Mouse (Mus musculus) CD8-positive naive resting alpha-beta T cell, adult 57 days (primary cell): ENCODE measurements around the gene Dvl1. TPM values are rescaled to one million over a fixed set of nuclear protein-coding genes. Genes with fewer than 3 reads are reported as not detected.

Experiments
- total RNA-seq: library from RNA; stranded (reverse); gene quantifications from one replicate; pipeline ENCODE4 v1.2.4, GENCODE M21; 2023

Gene Dvl1
- total RNA-seq = 65.7 TPM

DNA sequence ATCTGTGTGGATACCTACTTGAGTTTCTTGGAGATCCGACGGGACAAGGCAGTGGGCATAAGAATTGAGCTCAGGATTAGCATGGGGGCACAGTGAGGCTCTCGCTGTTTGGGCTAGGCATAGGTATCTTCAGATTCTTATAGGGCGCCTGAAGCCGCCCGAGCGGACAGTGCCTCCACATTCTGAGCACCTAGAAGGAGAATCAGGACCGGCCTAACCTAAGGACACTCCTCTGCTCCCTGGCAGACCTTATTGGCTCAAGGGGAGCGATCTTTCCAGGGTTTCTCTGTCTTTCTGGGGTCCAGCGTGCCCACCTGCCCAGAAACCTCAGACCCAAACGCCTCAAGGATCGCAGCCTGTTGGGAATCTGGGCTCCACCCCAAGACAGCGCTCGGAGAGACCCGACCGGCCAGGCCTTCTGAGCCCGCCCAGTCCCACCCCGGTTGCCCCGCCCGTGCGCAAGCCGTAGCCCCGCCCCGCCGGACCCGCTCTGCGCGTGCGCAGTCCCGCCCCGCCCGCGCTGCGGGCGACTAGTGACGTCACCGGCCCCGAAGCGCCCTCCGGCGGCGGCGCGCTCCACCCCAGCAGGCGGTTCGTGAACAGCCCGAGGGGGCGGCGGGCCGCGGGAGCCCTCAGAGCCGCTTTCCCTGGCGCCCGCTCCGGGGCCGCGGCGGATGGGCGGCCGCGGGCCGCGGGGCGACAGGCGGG lies at the start of gene Dvl1:
Dvl1 (plus strand) TSS at position 532 of the 708 bp plus-strand sequence.

DNA sequence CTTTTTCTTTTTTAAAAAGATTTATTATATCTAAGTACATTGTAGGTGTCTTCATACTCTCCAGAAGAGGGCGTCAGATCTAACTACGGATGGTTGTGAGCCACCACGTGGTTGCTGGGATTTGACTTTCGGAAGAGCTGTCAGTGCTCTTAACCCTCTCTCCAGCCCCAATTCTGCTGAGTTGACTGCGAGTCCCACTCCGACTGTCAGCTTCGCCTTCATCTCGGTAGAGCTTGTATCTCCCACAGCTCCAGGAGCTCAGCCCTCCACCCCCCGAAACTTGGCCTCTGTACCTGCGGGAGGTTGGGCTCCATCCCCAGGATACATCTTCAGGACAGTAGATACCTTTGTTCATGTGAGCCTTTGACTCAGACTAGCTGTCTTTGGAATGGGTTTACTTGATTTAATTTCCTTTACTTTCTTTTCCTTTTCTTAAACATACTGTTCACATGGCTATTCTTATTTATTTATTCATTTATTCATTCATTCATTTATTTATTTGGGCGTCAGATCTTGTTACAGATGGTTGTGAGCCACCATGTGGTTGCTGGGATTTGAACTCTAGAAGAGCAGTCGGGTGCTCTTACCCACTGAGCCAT lies 44.4 kb upstream of the Dvl1 start, which contains the start of gene Mrpl20:
Mrpl20 (plus strand) TSS at position 138 of the 599 bp plus-strand sequence.

GRCm38 (mm10) chr4:155811929-155812664 lies 35.1 kb upstream of the Dvl1 start, which contains the start of gene Ccnl2:
Gene Ccnl2 (plus strand): TSS chr4:155812489.

GRCm38 (mm10) chr4:155831205-155831766 lies 15.9 kb upstream of the Dvl1 start, which contains the start of gene Aurkaip1:
Gene Aurkaip1 (plus strand): TSS chr4:155831272.

GRCm38 (mm10) chr4:155839483-155839910 lies 7.7 kb upstream of the Dvl1 start, which contains the start of gene Mxra8:
Gene Mxra8 (plus strand): TSS chr4:155839680.

DNA sequence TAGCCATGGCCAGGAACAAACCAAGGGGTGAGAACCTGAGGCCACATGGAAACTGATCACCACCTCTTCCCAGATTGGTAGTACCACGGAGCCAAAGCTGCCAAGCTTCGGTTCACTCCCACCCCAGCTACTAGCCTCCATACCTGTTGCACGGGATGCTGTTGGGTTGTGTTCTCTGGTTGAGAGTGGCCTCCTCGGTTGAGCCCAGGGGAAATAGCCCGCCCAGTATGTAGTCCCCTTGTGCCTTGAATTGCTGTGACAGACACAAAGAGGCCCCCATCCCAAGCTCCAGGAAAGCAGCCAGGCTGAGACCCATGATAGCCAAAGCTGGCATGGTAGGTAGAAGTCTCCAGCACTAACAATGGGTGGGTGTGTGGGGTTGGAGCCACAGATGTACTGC lies 15.8 kb downstream of the Dvl1 start, which contains the start of gene Tas1r3:
Tas1r3 (minus strand) TSS at position 362 of the 400 bp plus-strand sequence.

GRCm38 (mm10) chr4:155869317-155870033 lies 22.3 kb downstream of the Dvl1 start, which contains the start of the genes Cptp and Ints11:
Gene Cptp (minus strand): TSS chr4:155869440.
Gene Ints11 (plus strand): TSS chr4:155869546.

DNA sequence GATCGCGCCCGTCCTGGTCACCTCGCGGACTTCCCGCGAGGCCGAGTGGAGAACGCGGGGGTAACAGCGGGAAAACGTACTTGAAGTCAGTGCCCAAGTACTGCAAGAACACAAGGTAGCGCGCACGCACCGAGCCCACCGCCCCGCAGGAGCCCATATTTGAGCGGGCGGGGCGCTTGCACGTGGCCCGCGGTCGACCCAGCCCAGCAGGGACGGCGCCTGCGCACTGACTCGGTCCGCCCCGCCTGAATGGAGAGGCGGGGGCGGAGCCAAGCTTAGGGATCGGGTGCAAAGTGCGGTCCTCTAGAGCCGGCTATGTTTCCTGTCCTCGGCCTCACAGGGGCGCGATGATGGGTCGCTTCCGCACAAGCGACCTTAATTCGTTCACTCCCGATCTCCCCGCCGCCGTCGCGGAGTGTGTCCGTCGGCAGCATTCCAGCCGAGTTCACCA lies 44.4 kb downstream of the Dvl1 start, which contains the start of the genes Pusl1 and Acap3:
Pusl1 (minus strand) TSS at position 231 of the 451 bp plus-strand sequence.
Acap3 (plus strand) TSS at position 272 of the 451 bp plus-strand sequence.

Other genes starting within 250 kb of the Dvl1 start
- gene Slc35e2, start 246.0 kb upstream of the Dvl1 start, total RNA-seq = 32.1 TPM
- 173 TPM for gene Cdk11b, start 222.5 kb upstream of the Dvl1 start, total RNA-seq
- not detected for gene Gm10563, start 202.0 kb upstream of the Dvl1 start, total RNA-seq
- not detected for gene Mmp23, start 194.0 kb upstream of the Dvl1 start, total RNA-seq
- 43.4 TPM for gene Mib2, start 178.2 kb upstream of the Dvl1 start, total RNA-seq
- 6.3 TPM for gene Fndc10, start 153.1 kb upstream of the Dvl1 start, total RNA-seq
- gene Ssu72, start 142.6 kb upstream of the Dvl1 start, total RNA-seq = 66.8 TPM
- 0.46 TPM for gene Tmem240, start 112.6 kb upstream of the Dvl1 start, total RNA-seq
- 54.1 TPM for gene Atad3a, start 86.3 kb upstream of the Dvl1 start, total RNA-seq
- gene Vwa1, start 72.7 kb upstream of the Dvl1 start, total RNA-seq = not detected
- not detected for gene Tmem88b, start 61.5 kb upstream of the Dvl1 start, total RNA-seq
- gene Ankrd65, start 57.0 kb upstream of the Dvl1 start, total RNA-seq = not detected
- gene Mrpl20, start 44.5 kb upstream of the Dvl1 start, total RNA-seq = 42.1 TPM
- gene Ccnl2, start 34.9 kb upstream of the Dvl1 start, total RNA-seq = 224 TPM
- gene Aurkaip1, start 16.1 kb upstream of the Dvl1 start, total RNA-seq = 77.3 TPM
- 2.2 TPM for gene Mxra8, start 7.7 kb upstream of the Dvl1 start, total RNA-seq
- gene Tas1r3, start 16.0 kb downstream of the Dvl1 start, total RNA-seq = 1.3 TPM
- gene Cptp, start 22.0 kb downstream of the Dvl1 start, total RNA-seq = 16.1 TPM
- 63.0 TPM for gene Ints11, start 22.1 kb downstream of the Dvl1 start, total RNA-seq
- gene Pusl1, start 44.4 kb downstream of the Dvl1 start, total RNA-seq = 46.0 TPM
- gene Acap3, start 44.4 kb downstream of the Dvl1 start, total RNA-seq = 48.0 TPM
- gene Ube2j2, start 96.4 kb downstream of the Dvl1 start, total RNA-seq = 114 TPM
- gene C1qtnf12, start 114.9 kb downstream of the Dvl1 start, total RNA-seq = 3.1 TPM
- 2.8 TPM for gene B3galt6, start 145.2 kb downstream of the Dvl1 start, total RNA-seq
- 167 TPM for gene Sdf4, start 145.5 kb downstream of the Dvl1 start, total RNA-seq
- 15.7 TPM for gene Tnfrsf4, start 166.4 kb downstream of the Dvl1 start, total RNA-seq
- 28.4 TPM for gene Tnfrsf18, start 178.8 kb downstream of the Dvl1 start, total RNA-seq
- gene Ttll10, start 212.0 kb downstream of the Dvl1 start, total RNA-seq = not detected